Mouse (Mus musculus) hindbrain, embryonic 15.5 days (tissue): Measurements from ENCODE around the gene Ppp1r3a. TPM values are rescaled to one million over a fixed set of nuclear protein-coding genes. Genes with fewer than 3 reads are reported as not detected.
"Not testable (repeated sequence)": the region's sequence is repeated elsewhere in the genome, so short reads cannot be mapped to it uniquely, and the experiment has no call there.

Source experiments
- ATAC-seq: fragments of 200-750 bp; cut with Nextera tagmentation; 2 replicates; pipeline ENCODE4 v1.8.0; 2017; ENCODE audit warnings: low read depth, moderate number of reproducible peaks, moderate TSS enrichment; ENCODE audit not compliant: low FRiP score
- H3K27ac ChIP-seq: fragments of 300-500 bp; sonication (generic); replicated peaks from 2 replicates; pipeline ENCODE4 v1.5.1; 2015; ENCODE audit warnings: mild to moderate bottlenecking, inconsistent platforms
- H3K27me3 ChIP-seq: fragments of 300-500 bp; sonication (generic); 2 replicates; pipeline ENCODE4 v1.6.1; 2015; ENCODE audit warnings: control low read depth, inconsistent platforms
- H3K36me3 ChIP-seq: fragments of 300-500 bp; sonication (generic); 2 replicates; pipeline ENCODE4 v1.6.1; 2015; ENCODE audit warnings: control low read depth, inconsistent platforms
- H3K4me1 ChIP-seq: fragments of 300-500 bp; sonication (generic); replicated peaks from 2 replicates; pipeline ENCODE4 v1.6.1; 2015; ENCODE audit warnings: control low read depth, inconsistent platforms
- H3K4me2 ChIP-seq: fragments of 300-500 bp; sonication (generic); 2 replicates; pipeline ENCODE4 v1.6.1; 2015; ENCODE audit warnings: moderate library complexity, mild to moderate bottlenecking, inconsistent platforms
- H3K4me3 ChIP-seq: fragments of 300-500 bp; sonication (generic); 2 replicates; pipeline ENCODE4 v1.5.1; 2015; ENCODE audit warnings: mild to moderate bottlenecking, inconsistent platforms
- H3K9ac ChIP-seq: fragments of 300-500 bp; sonication (generic); 2 replicates; pipeline ENCODE4 v1.6.1; 2015; ENCODE audit warnings: inconsistent platforms
- H3K9me3 ChIP-seq: fragments of 300-500 bp; sonication (generic); 2 replicates; pipeline ENCODE4 v1.6.1; 2016; ENCODE audit warnings: control low read depth, inconsistent platforms
- WGBS: fragments of 180-500 bp; shearing (Covaris S2); methylation state at CpG from one replicate; pipeline ENCODE4 v1.1.7; 2015; 5-methylcytosine and 5-hydroxymethylcytosine counted together
- polyA plus RNA-seq: library from polyadenylated mRNA; unstranded; fragments of >200 nt; fragmentation: Nextera tagmentation; extraction: Ambion mirVana; gene quantifications from 2 replicates; pipeline ENCODE4 v1.2.1, GENCODE M21; 2015

Ppp1r3a gene
- polyA plus RNA-seq, 1 experiment from 2014 or later, result not detected

- H3K27ac ChIP-seq, result no peak overlapping the region
- no peaks in the 10 kb centered on the region for H3K27me3 ChIP-seq
- no peaks in the 10 kb centered on the region for H3K36me3 ChIP-seq
- 89% methylated on average over 4 of the region's 4 CpGs for WGBS
- no peaks in the 10 kb centered on the region for H3K9me3 ChIP-seq
- ATAC-seq, result no peak
- no peaks in the 10 kb centered on the region for H3K4me1 ChIP-seq
- H3K4me3 ChIP-seq, result no peak overlapping the region
- H3K4me2 ChIP-seq, result no peak overlapping the region
- no peak overlapping the region for H3K9ac ChIP-seq
Measured at GRCm38 (mm10) chr6:14715129-14715989, 39.7 kb downstream of the Ppp1r3a start.

GRCm38 (mm10) chr6:14712146-14712545 is 42.9 kb downstream of the Ppp1r3a start:
- no peak for ATAC-seq
- 62% methylated on average over 2 of the region's 2 CpGs for WGBS
- Histone ChIP-seq H3K4me2 (no peak overlapping the region), H3K9me3 (no peaks in the 10 kb centered on the region), H3K4me3 (no peak overlapping the region), H3K9ac (no peak overlapping the region), H3K27ac (no peak overlapping the region), H3K4me1 (no peaks in the 10 kb centered on the region), H3K27me3 (no peaks in the 10 kb centered on the region), H3K36me3 (no peaks in the 10 kb centered on the region)

- Histone ChIP-seq H3K36me3 (no peaks in the 10 kb centered on the region), H3K4me3 (no peak overlapping the region), H3K9ac (no peak overlapping the region), H3K9me3 (no peaks in the 10 kb centered on the region), H3K27me3 (no peaks in the 10 kb centered on the region), H3K27ac (no peak overlapping the region), H3K4me1 (no peaks in the 10 kb centered on the region), H3K4me2 (no peak overlapping the region)
- ATAC-seq, result no peak
Measured at GRCm38 (mm10) chr6:14700030-14700429, 55.0 kb downstream of the Ppp1r3a start.

- ATAC-seq, result 0 out of 2 replicates have a peak, but pooled peaks have one; percentile 34
- H3K4me2 ChIP-seq, H3K27ac ChIP-seq, H3K27me3 ChIP-seq, H3K36me3 ChIP-seq, H3K9ac ChIP-seq, H3K4me1 ChIP-seq, H3K4me3 ChIP-seq, H3K9me3 ChIP-seq: not testable (repeated sequence)
- 80% methylated on average over 20 of the region's 20 CpGs for WGBS
Measured at GRCm38 (mm10) chr6:14679231-14679887, 75.7 kb downstream of the Ppp1r3a start.

- H3K4me2 ChIP-seq, H3K9ac ChIP-seq, H3K4me3 ChIP-seq, H3K27me3 ChIP-seq, H3K9me3 ChIP-seq, H3K4me1 ChIP-seq, H3K27ac ChIP-seq, H3K36me3 ChIP-seq, ATAC-seq: not testable (repeated sequence)
- 94% methylated on average over 2 of the region's 2 CpGs for WGBS
Measured at GRCm38 (mm10) chr6:14668966-14669365, 86.1 kb downstream of the Ppp1r3a start.

GRCm38 (mm10) chr6:14667651-14668050 is 87.4 kb downstream of the Ppp1r3a start:
- not testable (repeated sequence) for ATAC-seq, H3K4me1 ChIP-seq, H3K4me2 ChIP-seq, H3K9ac ChIP-seq, H3K36me3 ChIP-seq, H3K9me3 ChIP-seq, H3K4me3 ChIP-seq, H3K27me3 ChIP-seq, H3K27ac ChIP-seq
- 89% methylated on average over 2 of the region's 2 CpGs for WGBS

Other genes starting within 250 kb of the Ppp1r3a start
- 37.5 and 57.2 TPM in 2 replicates for gene Foxp2, start 146.1 kb upstream of the Ppp1r3a start, polyA plus RNA-seq